Mouse (Mus musculus) kidney, embryonic 14.5 days (tissue): ENCODE results near the gene Ccdc121. TPM values are rescaled to one million over a fixed set of nuclear protein-coding genes. Genes with fewer than 3 reads are reported as not detected.
"Not testable (repeated sequence)": the region's sequence is repeated elsewhere in the genome, so short reads cannot be mapped to it uniquely, and the experiment has no call there.

Experiments
- ATAC-seq: fragments of 200-750 bp; cut with Nextera tagmentation; 2 replicates; pipeline ENCODE4 v1.8.0; 2017; ENCODE audit warnings: moderate number of reproducible peaks, mild to moderate bottlenecking, moderate TSS enrichment, moderate library complexity; ENCODE audit not compliant: low FRiP score, low TSS enrichment
- H3K27ac ChIP-seq: fragments of 300-500 bp; sonication (generic); 2 replicates; pipeline ENCODE4 v1.5.1; 2014; ENCODE audit warnings: low read depth, mild to moderate bottlenecking, low read length, moderate library complexity, mixed read lengths
- H3K27me3 ChIP-seq: fragments of 300-500 bp; sonication (generic); 2 replicates; pipeline ENCODE4 v1.6.1; 2014; ENCODE audit warnings: mild to moderate bottlenecking, low read length; ENCODE audit not compliant: control insufficient read depth, insufficient read depth
- H3K36me3 ChIP-seq: fragments of 300-500 bp; sonication (generic); 2 replicates; pipeline ENCODE4 v1.6.1; 2014; ENCODE audit warnings: low read length, mixed read lengths; ENCODE audit not compliant: control insufficient read depth, insufficient read depth
- H3K4me1 ChIP-seq: fragments of 300-500 bp; sonication (generic); 2 replicates; pipeline ENCODE4 v1.6.1; 2014; ENCODE audit warnings: low read length, mixed read lengths; ENCODE audit not compliant: control insufficient read depth, insufficient read depth
- H3K4me2 ChIP-seq: fragments of 300-500 bp; sonication (generic); replicated peaks from 2 replicates; pipeline ENCODE4 v1.6.1; 2014; ENCODE audit warnings: low read depth, mild to moderate bottlenecking, low read length
- H3K4me3 ChIP-seq: fragments of 300-500 bp; sonication (generic); 2 replicates; pipeline ENCODE4 v1.5.1; 2014; ENCODE audit warnings: mild to moderate bottlenecking, low read length
- H3K9ac ChIP-seq: fragments of 300-500 bp; sonication (generic); 2 replicates; pipeline ENCODE4 v1.6.1; 2014; ENCODE audit warnings: low read depth, mild to moderate bottlenecking, low read length, moderate library complexity
- H3K9me3 ChIP-seq: fragments of 300-500 bp; sonication (generic); 2 replicates; pipeline ENCODE4 v1.6.1; 2016; ENCODE audit warnings: low read length; ENCODE audit not compliant: control insufficient read depth
- WGBS: fragments of 180-500 bp; shearing (Covaris S2); extraction: QIAGEN DNeasy Blood & Tissue Kit; methylation state at CpG from one replicate; pipeline ENCODE4 v1.1.7; 2014; 5-methylcytosine and 5-hydroxymethylcytosine counted together
- polyA plus RNA-seq: library from polyadenylated mRNA; unstranded; fragments of >200 nt; fragmentation: Nextera tagmentation; extraction: Ambion mirVana; gene quantifications from 2 replicates; pipeline ENCODE4 v1.2.1, GENCODE M21; 2014

The Ccdc121 gene
- polyA plus RNA-seq, 1 experiment from 2014 or later: 0.19 TPM

DNA sequence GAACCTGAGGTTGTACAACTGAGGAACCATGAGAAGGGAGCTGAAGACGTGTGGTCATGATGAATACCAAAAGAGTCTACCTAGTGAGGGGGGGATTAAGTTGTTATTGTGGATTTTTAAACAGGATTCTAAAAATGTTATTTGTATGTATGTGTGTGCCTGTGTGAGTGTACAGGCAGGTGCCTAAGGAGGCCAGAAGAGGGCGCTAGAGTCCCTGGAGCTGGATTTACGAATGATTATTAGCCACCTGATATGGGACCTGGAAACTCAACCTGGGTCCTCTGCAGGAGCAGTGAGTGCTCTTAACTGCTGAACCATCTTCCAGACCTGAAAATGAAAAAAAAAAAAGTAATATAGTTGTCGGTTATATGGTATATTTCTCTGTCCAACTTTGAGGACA, 7.9 kb upstream of the Ccdc121 start:
- Histone ChIP-seq H3K9ac (no peak overlapping the region), H3K4me2 (no peak overlapping the region), H3K4me1 (no peaks in the 10 kb centered on the region), H3K36me3 (no peaks in the 10 kb centered on the region), H3K27me3 (no peaks in the 10 kb centered on the region), H3K27ac (no peak overlapping the region), H3K4me3 (no peak overlapping the region), H3K9me3 (no peaks in the 10 kb centered on the region)
- no peak for ATAC-seq
- 80% methylated on average over 4 of the region's 4 CpGs for WGBS

DNA sequence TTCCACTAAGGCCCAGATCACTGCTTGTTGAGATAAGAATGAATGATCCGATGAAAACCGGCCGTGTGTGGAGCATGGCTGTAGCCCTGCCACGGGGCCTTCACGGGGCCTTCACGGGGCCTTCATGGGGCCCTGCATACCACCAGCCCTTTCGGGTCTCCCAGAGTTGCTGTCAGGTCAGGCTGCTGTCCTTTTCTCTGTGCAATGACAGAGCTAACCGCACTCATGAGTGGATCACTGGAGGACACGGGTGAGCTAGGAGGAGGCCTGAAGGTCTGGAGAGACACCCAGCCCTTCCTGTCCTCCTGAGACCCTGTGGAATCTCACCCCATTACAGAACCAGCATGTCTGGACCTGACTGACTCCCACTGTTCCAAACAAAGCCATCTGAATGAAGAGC, 6.8 kb upstream of the Ccdc121 start:
- H3K4me1 ChIP-seq: no peaks in the 10 kb centered on the region
- H3K27me3 ChIP-seq: no peaks in the 10 kb centered on the region
- no peak overlapping the region for H3K27ac ChIP-seq
- no peak overlapping the region for H3K9ac ChIP-seq
- ATAC-seq: no peak
- H3K9me3 ChIP-seq: no peaks in the 10 kb centered on the region
- H3K4me3 ChIP-seq: no peak overlapping the region
- WGBS: 81% methylated on average over 9 of the region's 9 CpGs
- no peaks in the 10 kb centered on the region for H3K36me3 ChIP-seq
- H3K4me2 ChIP-seq: no peak overlapping the region

DNA sequence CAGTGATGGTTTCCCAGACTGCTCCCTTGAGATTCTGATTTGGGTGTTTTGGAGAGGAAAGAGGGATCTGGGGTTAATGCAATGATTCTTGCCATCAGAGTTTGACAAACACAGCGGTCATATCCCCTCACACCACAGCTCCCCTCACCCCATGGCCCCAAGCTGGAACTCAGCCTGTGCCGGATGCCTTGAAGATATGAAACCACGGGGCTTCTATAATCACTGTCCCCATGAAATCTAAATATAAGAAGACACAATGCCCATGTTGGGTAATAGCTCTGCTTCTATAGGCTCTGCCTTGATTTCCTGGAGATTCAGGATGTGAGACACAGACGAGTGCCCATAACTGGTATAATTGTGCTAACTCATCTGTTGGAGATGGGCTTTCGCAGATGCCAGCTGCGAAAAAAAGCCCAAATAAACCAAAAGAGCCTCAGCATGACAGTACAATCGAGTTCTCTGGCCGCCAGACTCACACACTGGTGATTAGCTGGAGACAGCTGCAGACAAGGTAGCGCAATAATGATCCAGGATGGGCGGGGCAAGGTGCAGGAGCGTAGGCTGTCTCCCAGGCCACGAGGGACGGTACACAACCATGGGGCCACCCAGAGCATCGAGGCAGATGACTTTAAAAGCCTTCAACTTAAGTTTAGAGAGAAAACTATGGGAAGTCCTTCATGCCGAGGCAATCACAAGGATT, 1.3 kb upstream of the Ccdc121 start:
- H3K27ac ChIP-seq: no peak overlapping the region
- H3K4me3 ChIP-seq: no peak overlapping the region
- H3K36me3 ChIP-seq: no peaks in the 10 kb centered on the region
- no peak for ATAC-seq
- H3K9me3 ChIP-seq: no peaks in the 10 kb centered on the region
- 78% methylated on average over 15 of the region's 15 CpGs for WGBS
- no peaks in the 10 kb centered on the region for H3K27me3 ChIP-seq
- no peak overlapping the region for H3K4me2 ChIP-seq
- no peak overlapping the region for H3K9ac ChIP-seq
- H3K4me1 ChIP-seq: no peaks in the 10 kb centered on the region

DNA sequence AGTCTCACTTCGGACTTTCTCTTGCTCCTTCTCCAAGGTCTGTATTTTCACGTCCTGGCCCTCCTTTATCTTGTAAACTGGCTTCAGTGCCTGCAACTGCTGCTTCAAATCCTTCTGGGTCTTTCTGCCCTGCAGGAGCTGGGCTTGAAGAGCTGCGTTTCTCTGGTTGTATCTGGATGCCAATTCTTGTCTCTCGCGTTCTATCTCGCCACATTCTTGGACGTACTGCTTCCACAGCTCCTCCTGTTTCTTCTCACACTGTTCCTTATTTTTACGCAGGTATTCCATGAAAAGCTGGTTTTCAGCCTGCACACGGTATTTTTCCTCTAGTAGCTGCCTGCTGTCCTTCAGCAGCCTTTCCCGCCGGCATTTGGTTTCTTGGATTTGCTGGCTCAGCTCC, 396 bp downstream of the Ccdc121 start:
- WGBS: 83% methylated on average over 11 of the region's 11 CpGs
- not testable (repeated sequence) for H3K27ac ChIP-seq

DNA sequence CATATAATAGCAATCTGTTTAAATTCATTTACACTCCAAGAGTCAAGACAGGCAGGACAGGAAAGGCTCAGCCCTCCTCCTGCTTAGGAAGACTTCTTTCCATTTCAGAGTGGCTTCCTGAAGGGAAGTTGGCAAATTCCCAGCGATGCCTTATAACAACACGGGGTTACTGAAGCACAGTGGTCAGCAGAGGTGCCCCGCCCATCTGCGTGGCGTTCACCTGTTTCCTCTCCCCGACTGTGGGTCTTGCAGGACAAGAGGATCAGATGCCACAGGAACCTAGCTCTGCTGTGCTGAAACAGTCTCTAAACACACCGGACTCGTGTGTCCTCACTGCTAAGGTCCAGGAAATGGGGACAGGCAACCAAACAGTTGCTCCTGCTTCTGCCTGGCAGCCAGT, 5.9 kb downstream of the Ccdc121 start:
- Histone ChIP-seq H3K27me3 (no peaks in the 10 kb centered on the region), H3K4me1 (no peaks in the 10 kb centered on the region), H3K4me2 (no peak overlapping the region), H3K36me3 (no peaks in the 10 kb centered on the region), H3K27ac (no peak overlapping the region), H3K9ac (no peak overlapping the region), H3K9me3 (no peaks in the 10 kb centered on the region), H3K4me3 (no peak overlapping the region)
- WGBS: 32% methylated on average over 8 of the region's 8 CpGs
- ATAC-seq: no peak; the same call in 1 of the 2 replicates

More for the DNA sequence above, 396 bp downstream of the Ccdc121 start:
- ATAC-seq, H3K9ac ChIP-seq, H3K27me3 ChIP-seq, H3K9me3 ChIP-seq, H3K4me1 ChIP-seq, H3K36me3 ChIP-seq, H3K4me3 ChIP-seq, H3K4me2 ChIP-seq: not testable (repeated sequence)

DNA sequence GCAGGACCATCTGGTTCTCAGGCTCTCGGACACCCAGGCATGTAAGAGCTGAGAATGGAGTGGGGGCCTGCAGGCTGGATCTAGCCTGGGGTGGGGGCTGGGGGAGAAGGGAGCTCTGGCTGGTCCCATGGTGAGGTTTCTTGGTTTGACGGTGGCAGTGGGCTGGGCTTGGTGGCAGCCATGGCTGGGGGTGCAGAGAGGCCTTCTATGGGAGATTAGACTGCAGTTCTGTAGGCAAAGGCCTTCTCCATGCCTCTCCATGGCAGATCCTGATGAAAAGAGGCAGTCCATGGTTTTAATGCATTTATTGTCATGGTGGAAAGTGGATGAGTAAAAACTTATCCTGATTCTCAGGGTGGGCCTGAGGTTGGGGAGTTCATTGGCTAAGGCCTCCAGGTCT, 7.8 kb downstream of the Ccdc121 start:
- H3K4me3 ChIP-seq: no peak overlapping the region

DNA sequence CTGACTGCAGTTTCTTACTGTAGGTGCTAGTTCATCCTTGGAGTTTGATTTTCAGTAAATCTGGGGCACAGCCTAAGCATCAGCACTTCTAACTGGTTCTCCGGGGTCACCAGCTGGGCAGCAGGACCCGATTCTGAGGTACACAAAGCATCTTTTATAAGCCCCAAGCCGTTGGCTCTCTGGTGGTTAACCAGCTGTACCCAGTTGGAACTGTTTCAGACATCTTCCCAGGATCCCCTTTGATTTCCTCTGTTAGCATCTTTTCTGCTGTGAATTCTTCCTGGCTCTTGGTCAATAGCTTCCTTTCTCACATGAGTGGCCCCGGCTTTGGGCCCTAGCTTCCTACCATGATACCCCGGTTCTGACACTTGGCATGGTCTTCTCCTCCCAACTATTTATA, 26.6 kb downstream of the Ccdc121 start:
- H3K9ac ChIP-seq: no peak overlapping the region
- no peak overlapping the region for H3K4me2 ChIP-seq
- H3K36me3 ChIP-seq: no peaks in the 10 kb centered on the region
- no peaks in the 10 kb centered on the region for H3K27me3 ChIP-seq
- no peak overlapping the region for H3K27ac ChIP-seq
- no peaks in the 10 kb centered on the region for H3K9me3 ChIP-seq
- 75% methylated on average over 5 of the region's 5 CpGs for WGBS
- no peak overlapping the region for H3K4me3 ChIP-seq
- ATAC-seq: no peak
- 0 out of 2 replicates have a peak, but pooled peaks cover 5% of the 10 kb centered on the region for H3K4me1 ChIP-seq

More for the DNA sequence above, 7.8 kb downstream of the Ccdc121 start:
- Histone ChIP-seq H3K27ac (no peak overlapping the region), H3K27me3 (no peaks in the 10 kb centered on the region), H3K4me1 (no peaks in the 10 kb centered on the region), H3K9me3 (no peaks in the 10 kb centered on the region), H3K9ac (no peak overlapping the region), H3K4me2 (no peak overlapping the region), H3K36me3 (no peaks in the 10 kb centered on the region)
- WGBS: 95% methylated on average over 2 of the region's 2 CpGs
- no peak for ATAC-seq

DNA sequence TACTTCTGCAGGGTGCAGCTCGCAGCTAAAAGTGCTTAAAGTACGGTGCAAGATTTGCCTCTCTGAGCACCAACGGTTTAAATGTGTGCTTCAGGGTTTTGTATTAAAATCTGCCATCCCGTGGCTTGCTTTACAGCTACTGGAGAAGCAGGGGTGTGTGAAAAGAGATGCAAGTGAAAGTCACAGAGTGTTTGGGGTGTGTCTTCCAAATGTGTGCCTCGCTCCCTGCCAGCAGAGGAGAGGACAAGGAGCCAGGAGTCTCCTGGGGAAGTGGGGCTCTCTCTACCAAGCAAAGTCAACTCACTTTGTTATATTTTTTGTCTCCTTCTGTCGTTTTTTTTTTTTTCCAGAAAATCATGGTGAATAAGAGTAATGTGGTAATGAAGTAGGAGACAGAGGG, 34.7 kb downstream of the Ccdc121 start:
- H3K9me3 ChIP-seq: peaks cover 2% of the 10 kb centered on the region
- no peak overlapping the region for H3K9ac ChIP-seq
- 67% methylated on average over 6 of the region's 6 CpGs for WGBS
- H3K27me3 ChIP-seq: no peaks in the 10 kb centered on the region
- no peak overlapping the region for H3K27ac ChIP-seq
- no peaks in the 10 kb centered on the region; the same call in 1 of the 2 replicates for H3K4me1 ChIP-seq
- no peaks in the 10 kb centered on the region for H3K36me3 ChIP-seq
- ATAC-seq: no peak
- H3K4me2 ChIP-seq: no peak overlapping the region
- no peak overlapping the region for H3K4me3 ChIP-seq

DNA sequence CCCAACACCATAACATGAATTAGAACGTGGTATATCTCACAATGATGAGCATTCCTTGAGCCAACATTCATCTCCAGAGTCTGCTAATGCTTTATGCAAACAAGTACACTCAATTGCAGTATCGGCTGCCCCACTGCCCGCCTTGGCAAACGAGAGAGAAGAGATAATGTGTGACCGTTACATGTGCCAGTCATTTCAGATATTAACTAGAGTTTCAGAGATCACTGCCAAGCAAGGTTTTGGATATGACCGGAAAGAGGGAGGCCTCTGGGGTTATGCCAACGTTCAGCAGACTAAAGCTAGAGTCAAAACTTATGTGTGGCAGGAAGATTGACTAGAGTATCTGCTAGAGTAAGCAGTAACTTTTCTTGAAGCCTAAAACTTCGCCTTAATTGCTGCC, 35.1 kb downstream of the Ccdc121 start:
- Histone ChIP-seq H3K9ac (no peak overlapping the region), H3K4me2 (no peak overlapping the region), H3K4me3 (no peak overlapping the region), H3K27me3 (no peaks in the 10 kb centered on the region), H3K27ac (no peak overlapping the region), H3K4me1 (no peaks in the 10 kb centered on the region; the same call in 1 of the 2 replicates), H3K36me3 (no peaks in the 10 kb centered on the region), H3K9me3 (peaks cover 6% of the 10 kb centered on the region)
- ATAC-seq: no peak
- 81% methylated on average over 8 of the region's 8 CpGs for WGBS
